Mouse (Mus musculus): ENCODE measurements around the gene Hist1h2bp.
"Not testable (repeated sequence)": the region's sequence is repeated elsewhere in the genome, so short reads cannot be mapped to it uniquely, and the experiment has no call there.

The Hist1h2bp gene

GRCm38 (mm10) chr13:21781639-21782038 lies 5.6 kb upstream of the Hist1h2bp start:
- in situ Hi-C loops (cut with MboI; ENCODE audit: unreplicated experiment in 2 of 2): loop anchor here (10.0 to 25.0 kb wide), 4 partner anchors 47 to 1981 kb away; partner anchors contain the start of genes Hist1h1a (in 1 of the 2), Hist1h2ab (in 1 of the 2), Hist1h2ai (in 1 of the 2) and Hist1h2bl (in 1 of the 2)

DNA sequence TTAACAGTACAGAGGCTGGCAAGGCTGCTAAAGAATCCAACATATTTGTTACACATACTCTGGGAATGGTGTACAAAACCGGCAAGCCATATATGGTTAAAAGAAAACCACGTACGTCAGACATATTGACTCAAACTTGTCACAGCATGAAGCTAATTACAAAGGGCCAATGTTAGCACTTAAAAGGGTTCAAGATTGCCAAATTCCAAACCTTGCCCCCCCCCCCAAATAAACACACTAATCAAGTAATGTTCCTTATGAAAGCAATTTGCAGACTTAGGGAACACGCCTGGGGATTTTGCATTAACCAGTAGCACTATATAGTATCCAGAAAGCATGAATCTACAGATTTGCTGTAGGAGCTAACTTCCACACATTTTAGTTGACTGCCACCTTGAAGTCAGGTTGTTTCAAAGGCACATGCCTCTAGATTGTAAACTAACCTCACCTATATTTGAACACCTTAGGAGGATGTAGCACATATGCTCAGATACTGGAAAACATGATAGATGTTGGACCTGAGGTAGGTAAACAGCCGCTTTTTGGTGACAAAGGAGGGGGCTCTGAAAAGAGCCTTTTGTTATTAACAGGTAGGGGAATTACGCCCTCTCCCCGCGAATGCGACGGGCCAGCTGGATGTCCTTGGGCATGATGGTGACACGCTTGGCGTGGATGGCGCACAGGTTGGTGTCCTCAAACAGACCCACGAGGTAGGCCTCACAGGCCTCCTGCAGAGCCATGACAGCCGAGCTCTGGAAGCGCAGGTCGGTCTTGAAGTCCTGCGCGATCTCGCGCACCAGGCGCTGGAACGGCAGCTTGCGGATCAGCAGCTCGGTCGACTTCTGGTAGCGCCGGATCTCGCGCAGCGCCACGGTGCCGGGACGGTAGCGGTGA lies 4.7 kb upstream of the Hist1h2bp start:
- in situ Hi-C loops (cut with MboI; ENCODE audit: unreplicated experiment in 2 of 2): loop anchor here (10.0 to 25.0 kb wide), 4 partner anchors 48 to 1980 kb away; partner anchors contain the start of genes Hist1h1a (in 1 of the 2), Hist1h2ab (in 1 of the 2), Hist1h2ai (in 1 of the 2) and Hist1h2bl (in 1 of the 2)

- in situ Hi-C loops (cut with MboI; ENCODE audit: unreplicated experiment in 2 of 2): loop anchor here (10.0 to 25.0 kb wide), 4 partner anchors 48 to 1979 kb away; partner anchors contain the start of genes Hist1h1a (in 1 of the 2), Hist1h2ab (in 1 of the 2), Hist1h2ai (in 1 of the 2) and Hist1h2bl (in 1 of the 2)
Measured at GRCm38 (mm10) chr13:21783255-21783617, 4.0 kb upstream of the Hist1h2bp start, which contains the start of gene Hist1h3i. Gene Hist1h3i (minus strand): TSS chr13:21783370.

DNA sequence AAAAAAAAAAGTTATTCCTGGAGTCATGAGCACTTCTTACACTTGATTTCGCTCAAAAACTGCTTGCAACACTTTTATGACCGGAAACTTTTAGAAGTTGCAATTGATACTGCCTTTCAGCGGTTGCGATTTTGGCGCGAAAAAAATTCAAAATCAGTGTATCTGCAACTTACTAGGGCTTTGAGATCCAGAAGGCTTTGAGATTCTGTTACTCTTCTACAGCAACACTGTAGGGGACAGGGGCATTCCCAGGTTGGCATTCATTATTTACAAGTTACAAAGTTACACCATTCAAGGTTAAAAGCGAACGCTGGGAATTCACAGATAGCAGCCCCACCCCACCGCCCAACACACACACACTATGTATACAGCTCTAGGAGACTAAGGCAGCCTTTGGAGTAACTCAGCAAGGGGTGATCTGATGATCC lies 3.5 kb upstream of the Hist1h2bp start:
- in situ Hi-C loops (cut with MboI; ENCODE audit: unreplicated experiment in 2 of 2): loop anchor here (10.0 to 25.0 kb wide), 4 partner anchors 49 to 1979 kb away; partner anchors contain the start of genes Hist1h1a (in 1 of the 2), Hist1h2ab (in 1 of the 2), Hist1h2ai (in 1 of the 2) and Hist1h2bl (in 1 of the 2)

- in situ Hi-C loops (cut with MboI; ENCODE audit: unreplicated experiment in 2 of 2): loop anchor here (10.0 to 25.0 kb wide), 4 partner anchors 50 to 1978 kb away; partner anchors contain the start of genes Hist1h1a (in 1 of the 2), Hist1h2ab (in 1 of the 2), Hist1h2ai (in 1 of the 2) and Hist1h2bl (in 1 of the 2)
Measured at GRCm38 (mm10) chr13:21784311-21784710, 3.0 kb upstream of the Hist1h2bp start.

DNA sequence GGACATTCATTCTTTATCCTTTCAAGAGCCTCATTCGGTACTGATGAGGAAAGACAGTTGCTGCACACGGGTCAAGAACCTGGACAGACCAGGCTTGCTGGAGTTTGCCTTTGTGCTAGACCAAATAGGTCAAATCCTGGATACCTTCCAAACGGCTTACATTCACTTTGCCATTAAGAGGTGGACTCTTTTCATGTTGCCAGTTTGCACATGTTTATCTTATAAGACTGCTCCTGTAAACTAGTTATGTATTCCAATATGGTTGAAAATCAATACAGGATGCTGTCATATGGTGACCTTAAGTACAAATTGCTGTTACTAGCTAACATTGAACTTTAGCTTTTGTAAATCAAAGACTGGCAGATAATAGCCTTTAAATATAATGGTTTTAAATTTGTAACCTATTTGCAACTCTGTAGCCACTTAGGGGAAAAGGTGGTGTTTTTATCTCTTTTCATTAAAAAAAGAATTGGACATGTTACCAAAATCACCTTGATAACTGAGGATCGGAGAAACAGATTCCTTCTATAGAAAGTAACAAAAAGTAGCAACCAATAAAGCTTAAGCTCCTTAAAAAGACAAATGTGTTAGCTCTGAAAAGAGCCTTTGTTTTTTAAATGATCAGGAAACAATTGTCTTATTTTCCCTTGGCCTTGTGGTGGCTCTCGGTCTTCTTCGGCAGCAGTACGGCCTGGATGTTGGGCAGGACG lies 917 bp upstream of the Hist1h2bp start:
- in situ Hi-C loops (cut with MboI; ENCODE audit: unreplicated experiment in 2 of 2): loop anchor here (10.0 to 25.0 kb wide), 4 partner anchors 52 to 1976 kb away; partner anchors contain the start of genes Hist1h1a (in 1 of the 2), Hist1h2ab (in 1 of the 2), Hist1h2ai (in 1 of the 2) and Hist1h2bl (in 1 of the 2)

GRCm38 (mm10) chr13:21787760-21788593 lies 716 bp downstream of the Hist1h2bp start:
- in situ Hi-C loops (cut with MboI; ENCODE audit: unreplicated experiment in 2 of 2): loop anchor here (10.0 to 25.0 kb wide), 4 partner anchors 53 to 1974 kb away; partner anchors contain the start of genes Hist1h1a (in 1 of the 2), Hist1h2ab (in 1 of the 2), Hist1h2ai (in 1 of the 2) and Hist1h2bl (in 1 of the 2)

- in situ Hi-C loops (cut with MboI; ENCODE audit: unreplicated experiment in 2 of 2): loop anchor here (10.0 to 25.0 kb wide), 4 partner anchors 55 to 1972 kb away; partner anchors contain the start of genes Hist1h4j (in 2 of the 2), Hist1h1a (in 1 of the 2), Hist1h2ab (in 1 of the 2) and Hist1h2ai (in 1 of the 2)
Measured at GRCm38 (mm10) chr13:21789925-21790324, 2.7 kb downstream of the Hist1h2bp start.

GRCm38 (mm10) chr13:21790601-21791283 lies 3.5 kb downstream of the Hist1h2bp start:
- in situ Hi-C loops (cut with MboI; ENCODE audit: unreplicated experiment in 2 of 2): loop anchor here in 1 of 2 experiments (10.0 to 25.0 kb wide), 3 partner anchors 56 to 1972 kb away; partner anchors contain the start of genes Hist1h1a, Hist1h2ab, Hist1h3a and Hist1h3b

- in situ Hi-C loops (cut with MboI; ENCODE audit: unreplicated experiment in 2 of 2): loop anchor here in 1 of 2 experiments (10.0 to 25.0 kb wide), 3 partner anchors 61 to 1967 kb away; partner anchors contain the start of genes Hist1h1a, Hist1h2ab, Hist1h3a and Hist1h3b
Measured at GRCm38 (mm10) chr13:21795584-21795983, 8.3 kb downstream of the Hist1h2bp start.

GRCm38 (mm10) chr13:21797163-21797562 lies 9.9 kb downstream of the Hist1h2bp start:
- in situ Hi-C loops (cut with MboI; ENCODE audit: unreplicated experiment in 2 of 2): loop anchor here in 1 of 2 experiments (10.0 to 25.0 kb wide), 3 partner anchors 62 to 1965 kb away; partner anchors contain the start of genes Hist1h1a, Hist1h2ab, Hist1h3a and Hist1h3b

GRCm38 (mm10) chr13:21803058-21803457 lies 15.8 kb downstream of the Hist1h2bp start:
- in situ Hi-C loops (cut with MboI; ENCODE audit: unreplicated experiment in 2 of 2): not testable (repeated sequence)

DNA sequence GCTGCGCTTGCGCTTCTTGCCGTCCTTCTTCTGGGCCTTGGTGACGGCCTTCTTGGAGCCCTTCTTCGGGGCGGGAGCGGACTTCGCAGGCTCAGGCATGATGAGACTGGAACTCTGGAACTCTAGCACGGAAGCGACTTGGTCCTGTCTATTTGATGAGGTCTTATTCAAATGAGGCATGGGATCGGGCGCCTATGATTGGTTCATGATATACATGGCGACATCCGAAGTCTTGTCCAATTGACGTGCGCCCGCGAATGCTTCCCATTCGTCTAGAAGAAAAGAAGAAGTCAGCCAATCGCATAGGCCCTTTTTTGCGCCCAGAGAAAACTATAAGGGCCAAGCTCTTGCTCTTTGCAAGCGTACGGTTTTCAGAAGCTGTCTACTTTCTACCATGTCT lies 22.8 kb downstream of the Hist1h2bp start, which contains the start of the genes Hist1h2bq and Hist1h2ao:
Gene Hist1h2bq (minus strand): TSS at position 125 of the 400 bp plus-strand sequence.
Gene Hist1h2ao (plus strand): TSS at position 393 of the 400 bp plus-strand sequence.
- in situ Hi-C loops (cut with MboI; ENCODE audit: unreplicated experiment in 2 of 2): not testable (repeated sequence)

DNA sequence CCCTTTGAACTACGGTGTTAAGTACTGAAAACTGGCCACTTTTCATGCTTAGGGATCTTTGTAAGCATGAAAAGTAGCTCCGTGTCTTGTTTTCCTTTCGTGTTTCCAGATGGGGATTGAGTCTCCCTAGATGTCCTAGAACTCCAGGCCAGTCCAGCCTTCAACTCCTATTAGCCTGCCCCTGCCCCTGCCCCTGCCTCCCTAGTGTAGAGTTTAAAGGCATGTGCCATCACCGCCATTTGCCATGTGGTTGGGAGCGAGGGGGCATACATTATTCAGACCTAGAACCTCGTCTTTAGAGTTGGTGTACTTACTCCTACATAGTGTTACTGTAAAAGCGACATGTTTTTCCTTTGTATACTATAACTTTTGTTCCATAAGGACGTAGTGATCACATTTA lies 23.8 kb downstream of the Hist1h2bp start:
- in situ Hi-C loops (cut with MboI; ENCODE audit: unreplicated experiment in 2 of 2): not testable (repeated sequence)

- in situ Hi-C loops (cut with MboI; ENCODE audit: unreplicated experiment in 2 of 2): not testable (repeated sequence)
Measured at GRCm38 (mm10) chr13:21811539-21811938, 24.3 kb downstream of the Hist1h2bp start, which contains the start of gene Hist1h4m. Gene Hist1h4m (plus strand): TSS chr13:21811746.

GRCm38 (mm10) chr13:21812092-21812491 lies 24.8 kb downstream of the Hist1h2bp start:
- in situ Hi-C loops (cut with MboI; ENCODE audit: unreplicated experiment in 2 of 2): not testable (repeated sequence)

DNA sequence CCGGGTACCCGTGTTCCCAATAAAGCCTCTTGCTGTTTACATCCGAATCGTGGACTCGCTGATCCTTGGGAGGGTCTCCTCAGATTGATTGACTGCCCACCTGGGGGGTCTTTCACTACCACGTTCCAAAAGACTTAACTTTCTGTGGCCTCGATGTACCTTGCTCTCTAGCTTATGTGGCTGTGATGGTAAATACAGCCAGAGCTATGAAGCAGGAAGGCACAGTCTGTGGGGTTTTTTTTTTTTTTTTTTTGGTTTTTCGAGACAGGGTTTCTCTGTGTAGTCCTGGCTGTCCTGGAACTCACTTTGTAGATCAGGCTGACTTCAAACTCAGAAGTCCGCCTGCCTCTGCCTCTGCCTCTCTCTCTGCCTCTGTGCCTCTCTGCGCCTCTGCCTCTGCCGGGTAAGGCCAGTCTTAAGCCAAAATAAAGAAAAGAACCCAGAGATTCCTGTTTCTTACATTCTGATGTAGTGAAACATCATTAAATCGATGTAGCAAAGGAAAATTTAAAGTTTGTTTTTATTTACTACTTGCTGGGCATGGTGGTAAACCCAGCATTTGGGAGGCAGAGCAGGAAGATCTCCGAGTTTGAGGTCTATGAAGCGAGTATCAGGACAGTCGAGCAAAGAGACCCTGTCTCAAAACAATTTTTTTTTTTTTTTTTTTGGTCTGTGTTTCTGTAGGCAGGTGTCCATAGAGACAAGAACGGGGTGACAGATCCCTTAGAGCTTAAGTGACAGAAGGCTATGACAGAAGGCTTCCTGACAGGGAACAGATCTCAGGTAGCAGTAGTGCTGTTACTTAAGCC lies 33.0 kb downstream of the Hist1h2bp start:
- in situ Hi-C loops (cut with MboI; ENCODE audit: unreplicated experiment in 2 of 2): loop anchor here in 1 of 2 experiments (10.0 kb wide), 3 partner anchors 215 to 1865 kb away; partner anchors contain the start of genes Hist1h1e, Hist1h2ac, Hist1h2ah and Hist1h2bc

Measured in v-Abl transformed pro-B cells (cell line).